Mouse (Mus musculus): ENCODE results near the gene Olfr211.
"Not testable (repeated sequence)": the region's sequence is repeated elsewhere in the genome, so short reads cannot be mapped to it uniquely, and the experiment has no call there.

The Olfr211 gene

DNA sequence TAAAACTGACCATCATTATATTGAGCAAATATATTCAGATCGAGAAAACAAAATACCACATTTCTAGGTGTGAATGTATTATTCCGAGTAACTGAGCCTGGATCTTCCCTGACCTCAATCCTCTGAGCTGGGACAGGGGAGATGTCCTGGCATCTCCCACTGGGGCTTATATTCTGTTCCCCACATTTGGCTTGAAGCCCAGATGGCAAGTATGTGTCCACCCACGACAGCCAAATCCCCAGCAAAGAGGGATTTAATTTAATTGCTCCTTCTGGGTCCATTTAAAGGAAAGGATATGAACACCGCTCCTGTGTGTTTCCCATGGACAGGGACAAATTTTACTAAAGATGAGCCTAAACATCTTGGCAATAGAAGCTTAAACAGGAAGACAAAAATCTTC is at the start of gene Olfr211:
Gene Olfr211, plus strand, starts transcription at position 301 of the 400 bp plus-strand sequence.
- DNase-seq: no peak

DNA sequence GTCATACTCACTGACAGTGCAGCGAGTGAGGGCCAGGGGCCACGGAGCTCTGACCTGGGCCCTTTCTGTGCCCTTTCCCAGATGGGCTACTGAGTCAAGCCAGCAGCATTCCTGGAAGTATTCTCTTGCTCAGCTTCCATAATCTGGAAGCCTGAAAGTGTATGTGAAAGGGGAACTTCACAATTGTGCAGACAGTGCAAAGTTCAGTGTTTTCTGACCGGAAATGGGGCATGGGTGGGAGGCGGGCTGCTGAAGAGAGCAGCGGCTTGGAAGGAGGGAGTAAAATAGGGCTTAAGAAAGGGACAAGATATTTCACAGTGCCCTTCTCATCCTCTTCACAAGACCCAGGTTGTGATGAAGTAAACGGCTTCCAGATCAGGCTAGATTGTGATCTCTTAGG is 49.4 kb upstream of the Olfr211 start:
- DNase-seq: no peak

GRCm38 (mm10) chr6:116440447-116440846 is 48.4 kb upstream of the Olfr211 start:
- DNase-seq: no peak

DNA sequence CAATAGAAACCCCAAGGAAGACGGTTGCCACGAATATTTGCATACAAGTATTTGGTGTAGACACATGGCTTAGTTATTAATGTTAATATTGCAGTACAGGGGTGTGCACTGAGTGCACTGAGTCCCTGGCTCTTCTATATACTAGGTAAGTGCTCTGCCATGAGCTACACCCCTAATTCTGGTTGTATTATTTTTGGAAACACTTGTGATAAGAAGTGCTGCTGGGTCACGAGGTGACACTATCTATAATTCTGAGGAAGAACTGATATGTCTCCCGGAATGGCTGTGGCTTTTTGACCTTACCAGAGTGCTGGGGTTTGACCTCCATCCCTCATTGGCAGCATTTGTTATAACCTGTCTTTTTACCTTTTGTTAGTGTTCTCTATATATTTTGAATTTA is 48.0 kb upstream of the Olfr211 start:
- no peak for DNase-seq

GRCm38 (mm10) chr6:116455781-116456180 is 33.1 kb upstream of the Olfr211 start:
- DNase-seq: peak; percentile 9

DNA sequence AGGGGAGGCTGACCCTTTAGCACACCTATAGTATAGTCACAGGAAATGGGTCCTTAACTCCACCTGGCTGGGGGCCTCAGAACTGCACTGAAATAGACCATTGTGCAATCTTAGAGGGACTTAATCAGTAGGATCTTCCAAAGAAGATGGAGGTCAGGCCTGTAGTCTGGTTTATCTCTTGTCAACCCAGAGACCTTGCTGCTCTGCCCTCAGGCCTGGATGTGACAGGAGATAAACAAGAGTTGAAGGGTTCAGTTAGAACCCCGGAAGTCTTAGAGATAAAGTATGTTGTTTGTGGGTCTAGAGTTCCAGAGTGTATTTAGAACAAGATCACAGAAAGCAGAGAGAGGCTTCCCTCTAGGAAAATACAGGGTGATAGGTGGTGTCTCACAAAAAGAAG is 32.4 kb upstream of the Olfr211 start:
- DNase-seq: no peak

DNA sequence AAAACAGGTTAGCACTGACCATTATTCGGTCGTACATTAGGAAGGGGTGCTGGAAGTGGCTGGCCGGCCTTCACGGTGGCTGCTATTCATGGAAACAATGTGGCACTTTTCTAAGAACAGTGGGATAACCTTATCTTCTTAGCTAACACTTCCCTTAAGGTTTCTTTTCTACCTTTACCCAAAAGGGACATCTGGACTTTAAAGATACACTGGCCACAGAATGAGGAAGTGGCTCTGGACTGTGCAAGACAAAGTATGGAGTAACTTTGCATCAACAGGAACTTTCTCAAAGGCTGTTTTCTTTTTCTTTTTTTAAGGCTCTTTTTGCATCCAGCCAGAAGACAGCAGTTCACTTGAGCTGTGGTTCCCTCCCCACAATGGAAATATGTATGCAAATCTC is 30.2 kb upstream of the Olfr211 start:
- no peak for DNase-seq

DNA sequence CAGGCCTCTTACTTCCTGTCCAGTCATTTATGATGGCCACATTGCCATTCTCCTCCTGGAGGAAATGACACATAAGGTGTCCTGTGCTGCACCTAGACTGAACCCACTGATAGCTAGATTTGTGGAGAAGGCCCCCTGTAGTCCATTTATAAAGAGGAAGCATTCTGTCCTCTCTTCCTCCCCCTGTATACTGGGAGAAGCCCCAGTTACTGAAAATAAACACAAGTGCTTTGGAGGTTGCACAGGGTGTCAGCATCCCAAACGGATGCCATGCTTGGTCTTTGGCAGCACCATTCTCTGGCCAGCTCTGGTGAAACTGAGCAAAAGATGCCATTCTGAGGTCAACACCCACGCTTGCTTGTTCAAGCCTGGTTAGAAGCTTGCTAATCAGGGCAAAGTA is 29.7 kb upstream of the Olfr211 start:
- DNase-seq: no peak

- DNase-seq: no peak
These were observed 28.2 kb upstream of the Olfr211 start, which contains the start of gene Alox5 for GRCm38 (mm10) chr6:116460544-116461283. Gene Alox5 (minus strand): TSS chr6:116461178.

- DNase-seq: no peak
These were observed 20.8 kb upstream of the Olfr211 start for GRCm38 (mm10) chr6:116468081-116468480.

DNA sequence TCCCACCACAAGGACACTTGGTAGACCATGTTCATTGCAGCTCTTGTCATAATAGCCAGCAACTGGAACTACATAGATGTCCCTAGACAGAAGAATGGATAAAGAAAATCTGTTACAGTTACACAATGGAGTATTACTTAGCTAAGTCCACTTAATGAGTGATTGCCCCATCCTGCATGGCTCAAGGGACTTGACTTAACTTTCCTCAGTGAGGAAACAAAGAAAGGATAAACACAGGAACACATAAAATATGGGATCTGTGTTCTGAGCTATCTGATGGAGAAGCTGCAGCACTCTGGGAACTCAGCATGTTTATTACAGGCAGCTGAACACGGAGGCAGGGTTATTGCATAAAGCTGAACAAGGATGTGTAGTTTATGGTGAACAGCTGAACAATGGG is 3.8 kb upstream of the Olfr211 start:
- DNase-seq: no peak

- DNase-seq: no peak
These were observed 2.1 kb upstream of the Olfr211 start for GRCm38 (mm10) chr6:116486833-116487232.

GRCm38 (mm10) chr6:116493742-116494141 is 4.9 kb downstream of the Olfr211 start:
- DNase-seq: no peak

DNA sequence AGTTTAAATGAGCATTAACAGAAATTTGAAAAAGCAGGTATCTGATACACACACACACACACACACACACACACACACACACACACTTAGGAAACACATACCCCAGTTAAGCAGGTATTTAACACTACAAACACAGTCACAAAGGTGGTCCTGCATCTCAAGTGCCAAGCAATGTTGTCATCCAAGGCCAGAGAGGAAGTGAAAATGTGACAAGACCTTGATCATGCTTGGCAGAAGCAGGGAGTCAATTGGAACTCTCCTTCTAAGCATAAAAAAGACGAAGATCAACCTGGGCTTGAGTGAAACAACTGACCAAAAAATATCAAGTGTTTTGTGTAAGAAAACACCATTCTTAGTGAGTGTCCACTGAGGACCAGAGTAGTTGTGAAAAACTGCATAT is 7.1 kb downstream of the Olfr211 start:
- no peak for DNase-seq

DNA sequence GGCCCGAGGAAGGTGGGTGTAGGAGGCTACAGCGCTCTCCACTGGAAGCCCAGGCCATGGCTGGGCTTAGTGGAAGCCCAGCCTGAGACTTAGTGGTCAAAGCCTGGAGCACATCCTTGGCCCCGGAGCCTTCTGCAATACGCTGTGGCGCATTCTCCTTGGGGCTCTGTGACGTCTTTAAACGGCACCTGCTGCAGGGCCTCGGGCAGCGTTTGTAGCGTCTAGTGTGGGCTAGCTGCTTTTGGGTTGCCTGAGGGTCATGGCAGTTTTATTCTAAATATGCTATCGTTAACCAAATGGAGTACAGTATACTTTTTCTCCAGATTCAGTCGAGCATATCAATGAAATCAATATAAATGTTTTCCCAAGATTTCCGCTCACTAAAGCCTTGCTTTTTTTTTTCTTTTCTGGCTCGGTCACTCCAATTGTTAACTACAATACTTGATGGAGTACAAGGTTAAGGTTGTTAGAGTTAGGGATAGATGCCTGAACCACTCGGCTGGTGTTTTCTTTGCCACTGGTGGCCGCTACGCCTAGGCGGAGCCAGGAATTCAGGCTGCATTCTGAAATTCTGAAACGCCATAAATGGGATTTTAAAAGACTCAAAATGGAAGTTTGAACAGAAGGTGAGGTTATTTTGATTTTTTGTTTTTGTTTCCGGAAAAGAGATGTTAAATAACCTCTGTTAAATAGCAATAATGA is 17.6 kb downstream of the Olfr211 start, which contains the start of gene Olfr212:
Gene Olfr212, plus strand, starts transcription at position 215 of the 702 bp plus-strand sequence.
- DNase-seq: not testable (repeated sequence)

DNA sequence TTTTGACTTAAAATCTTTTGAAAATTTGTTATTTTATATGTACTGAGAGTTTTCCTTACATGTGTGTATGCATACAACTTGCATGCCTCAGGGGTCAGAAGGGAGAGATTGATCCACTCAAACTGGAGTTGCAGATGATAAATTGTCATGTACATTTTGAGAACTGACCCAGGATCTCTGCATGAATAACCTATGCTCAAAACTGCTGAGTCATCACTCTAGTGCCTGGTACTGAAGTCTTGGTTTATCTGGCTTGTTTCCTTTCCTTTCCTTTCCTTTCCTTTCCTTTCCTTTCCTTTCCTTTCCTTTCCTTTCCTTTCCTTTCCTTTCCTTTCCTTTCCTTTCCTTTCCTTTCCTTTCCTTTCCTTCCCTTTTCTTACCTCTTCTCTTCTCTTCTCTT is 25.9 kb downstream of the Olfr211 start:
- no peak for DNase-seq

DNA sequence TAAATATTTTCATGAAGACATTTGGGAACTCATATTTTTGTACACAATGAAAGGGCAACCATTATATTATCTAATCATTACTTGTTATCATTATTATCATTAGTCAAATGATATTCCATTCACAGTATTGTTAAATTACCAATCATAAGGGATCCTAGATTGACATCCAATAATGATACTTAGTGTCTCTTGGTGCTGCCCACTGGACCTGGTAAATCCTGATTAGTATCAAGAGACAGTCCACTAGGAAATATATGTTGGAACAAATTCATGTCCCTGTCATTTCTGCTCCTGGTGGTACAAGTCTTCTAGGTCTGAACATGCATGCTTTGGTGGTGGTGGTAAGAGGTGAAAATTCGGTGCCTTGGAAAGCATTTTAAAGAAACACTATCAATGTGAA is 49.3 kb downstream of the Olfr211 start, which contains the start of gene Olfr213:
Gene Olfr213, plus strand, starts transcription at position 301 of the 400 bp plus-strand sequence.
- DNase-seq: no peak

DNA sequence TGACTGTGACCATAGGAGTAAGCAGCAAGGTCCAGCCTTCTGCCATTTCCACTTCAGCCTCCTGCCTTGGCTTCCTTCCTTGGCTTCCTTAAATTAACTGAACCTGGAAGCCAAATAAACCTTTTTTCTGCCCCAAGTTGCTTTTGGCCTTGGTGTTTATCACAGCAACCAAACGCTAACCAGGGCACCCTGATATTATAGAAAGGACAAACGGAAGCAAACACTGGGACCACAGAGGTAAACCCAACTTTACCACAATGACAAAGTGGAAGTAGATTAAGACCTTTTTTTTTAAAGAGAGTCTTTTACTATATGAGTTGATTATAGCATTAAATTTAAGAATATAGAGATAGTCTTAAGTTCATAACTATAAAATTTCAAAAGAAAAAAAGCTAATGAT is 53.6 kb downstream of the Olfr211 start:
- DNase-seq: no peak
